Mouse (Mus musculus) gastrocnemius, adult 8-10 months (tissue): ENCODE measurements at regions not wholly inside any gene's neighbourhood (a gene's known extent, or its start where the extent isn't known, plus 50 kb on each side); places are given as distances from the start of the nearest gene placed in this dataset.
"Not testable (repeated sequence)": the region's sequence is repeated elsewhere in the genome, so short reads cannot be mapped to it uniquely, and the experiment has no call there.

Experiments
- DNase-seq, 2 experiments: peaks; one replicate each; pipeline ENCODE4 v3.0.0; 2022; ENCODE audit warnings: low spot score in 2 of 2

DNA sequence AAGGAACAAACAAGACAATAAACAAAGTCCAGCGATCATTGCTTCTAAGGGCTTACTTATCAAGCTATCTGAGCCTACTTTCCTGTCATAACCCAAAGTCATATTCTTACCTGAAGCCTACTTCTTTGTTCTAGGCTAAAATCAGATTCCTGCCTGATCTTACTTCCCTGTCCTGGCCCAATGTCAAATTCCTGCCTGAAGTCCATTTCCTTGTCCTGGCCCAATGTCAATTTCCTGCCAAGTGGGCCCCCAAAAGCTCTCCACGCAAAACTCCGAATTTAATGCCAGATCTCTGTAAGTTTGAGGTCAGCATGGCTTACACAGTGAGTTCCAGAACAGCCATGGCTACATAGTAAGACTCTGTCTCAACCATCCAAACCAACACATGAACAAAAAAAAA, 74.3 kb upstream of the Cwc22 start:
- no peak for DNase-seq

GRCm38 (mm10) chr2:78019916-78020315, 73.7 kb upstream of the Cwc22 start:
- no peak for DNase-seq

GRCm38 (mm10) chr2:78012441-78012840, 66.3 kb upstream of the Cwc22 start:
- DNase-seq = not testable (repeated sequence)

- DNase-seq = no peak
Observed at GRCm38 (mm10) chr2:78011821-78012220, 65.6 kb upstream of the Cwc22 start.

GRCm38 (mm10) chr2:78011051-78011800, 65.1 kb upstream of the Cwc22 start:
- no peak for DNase-seq

- no peak for DNase-seq
Observed at GRCm38 (mm10) chr2:78010066-78010690, 64.0 kb upstream of the Cwc22 start.

DNA sequence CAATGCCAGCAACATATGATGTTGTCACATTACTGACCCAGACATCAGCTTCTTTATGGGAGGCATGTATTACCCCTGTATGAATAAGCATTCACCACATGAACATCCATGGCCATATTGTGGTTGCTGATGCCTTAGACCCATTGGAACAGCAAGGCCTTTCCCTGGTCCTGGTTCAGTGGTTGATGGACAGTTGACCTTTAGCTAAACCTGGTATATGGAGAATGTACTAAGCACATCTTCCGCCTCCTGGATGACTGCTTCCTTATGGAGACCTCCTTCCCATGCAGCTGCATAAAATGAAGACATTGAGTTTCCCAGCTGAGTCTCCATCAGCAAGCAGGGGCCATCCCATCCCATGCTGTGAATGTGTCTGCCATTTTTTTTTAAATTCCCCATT, 61.9 kb upstream of the Cwc22 start:
- DNase-seq = no peak

- no peak for DNase-seq
Observed at GRCm38 (mm10) chr2:78005402-78006021, 59.3 kb upstream of the Cwc22 start.

DNA sequence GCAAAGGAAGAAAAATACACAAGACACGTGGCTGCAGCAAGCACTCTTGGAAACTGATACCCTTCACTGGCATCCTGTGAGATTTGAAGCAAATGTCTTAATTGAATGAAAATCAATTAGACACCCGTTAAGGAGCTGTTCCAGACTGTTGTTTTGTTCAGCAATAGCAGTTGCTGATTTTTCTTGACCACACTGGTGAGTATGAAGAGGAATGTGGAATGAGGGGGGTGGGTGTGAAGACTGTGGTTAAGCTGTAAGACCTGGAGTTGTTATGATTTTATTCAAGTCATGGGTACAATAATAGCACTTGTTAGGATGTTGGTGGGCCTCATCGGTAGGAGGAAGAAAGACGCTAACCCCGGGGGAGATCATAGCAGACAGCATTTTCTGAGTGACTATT, 58.3 kb upstream of the Cwc22 start:
- no peak for DNase-seq
